Mouse (Mus musculus): Measurements from ENCODE around the gene Trrap. TPM values are rescaled to one million over a fixed set of nuclear protein-coding genes. Genes with fewer than 3 reads are reported as not detected.

The Trrap gene
- polyA plus RNA-seq, 1 experiment from 2014 or later: 45.9 TPM

DNA sequence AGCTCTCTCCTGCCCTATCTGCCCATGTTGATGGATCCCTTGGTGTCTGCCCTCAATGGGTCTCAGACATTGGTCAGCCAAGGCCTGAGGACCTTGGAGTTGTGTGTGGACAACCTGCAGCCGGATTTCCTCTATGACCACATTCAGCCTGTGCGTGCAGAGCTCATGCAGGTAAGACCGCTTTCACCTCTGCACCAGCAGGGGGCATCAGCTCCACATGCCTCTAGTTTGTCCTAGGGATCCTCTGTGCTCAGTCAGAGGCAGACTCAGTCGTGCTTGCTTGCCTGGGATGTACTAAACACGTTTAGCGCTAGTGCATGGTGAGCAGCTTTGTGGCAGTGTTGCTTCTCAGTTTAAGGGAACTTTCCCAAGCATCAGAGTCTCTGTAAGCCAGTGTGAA lies 27.2 kb downstream of the Trrap start:
- Histone ChIP-seq H3K4me3 (replicated peaks) (no peak overlapping the region), H3K9ac (no peak overlapping the region), H3K4me1 (replicated peaks) (no peaks in the 10 kb centered on the region), H3K9me3 (no peaks in the 10 kb centered on the region), H3K27ac (no peak overlapping the region), H3K36me3 (peaks cover 76% of the 10 kb centered on the region), H3K4me2 (replicated peaks) (no peak overlapping the region), H3K27me3 (replicated peaks) (no peaks in the 10 kb centered on the region)
- ATAC-seq: no peak
- WGBS: 72% methylated on average over 6 of the region's 6 CpGs

GRCm38 (mm10) chr5:144797116-144797515 lies 29.6 kb downstream of the Trrap start:
- no peak overlapping the region for H3K9ac ChIP-seq
- no peaks in the 10 kb centered on the region for H3K27me3 ChIP-seq (replicated peaks)
- ATAC-seq: no peak
- H3K27ac ChIP-seq: no peak overlapping the region
- WGBS: 91% methylated on average over 7 of the region's 7 CpGs
- H3K4me1 ChIP-seq (replicated peaks): no peaks in the 10 kb centered on the region
- peaks cover 72% of the 10 kb centered on the region for H3K36me3 ChIP-seq
- no peaks in the 10 kb centered on the region for H3K9me3 ChIP-seq
- H3K4me2 ChIP-seq (replicated peaks): no peak overlapping the region
- no peak overlapping the region for H3K4me3 ChIP-seq (replicated peaks)

DNA sequence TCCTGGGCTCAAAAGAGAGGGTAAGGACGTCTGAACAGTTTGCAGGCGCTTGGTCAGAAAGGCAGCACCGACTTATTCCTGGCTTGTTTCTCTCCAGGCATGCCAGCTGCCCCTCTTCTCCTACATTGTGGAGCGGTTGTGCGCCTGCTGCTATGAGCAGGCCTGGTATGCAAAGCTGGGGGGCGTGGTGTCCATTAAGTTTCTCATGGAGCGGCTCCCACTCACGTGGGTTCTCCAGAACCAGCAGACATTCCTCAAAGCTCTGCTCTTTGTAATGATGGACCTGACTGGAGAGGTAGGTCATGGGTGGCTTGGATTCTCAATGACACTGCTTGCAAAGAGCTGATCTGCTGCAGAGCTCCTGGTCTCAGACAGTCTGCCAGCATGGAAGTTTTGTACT lies 35.5 kb downstream of the Trrap start:
- WGBS: 87% methylated on average over 8 of the region's 8 CpGs
- no peak for ATAC-seq

GRCm38 (mm10) chr5:144804181-144804580 lies 36.6 kb downstream of the Trrap start:
- 89% methylated on average over 7 of the region's 7 CpGs for WGBS
- Histone ChIP-seq H3K4me2 (replicated peaks) (no peak overlapping the region), H3K9ac (no peak overlapping the region), H3K4me3 (replicated peaks) (no peak overlapping the region), H3K4me1 (replicated peaks) (no peaks in the 10 kb centered on the region), H3K9me3 (no peaks in the 10 kb centered on the region), H3K36me3 (peaks cover 68% of the 10 kb centered on the region), H3K27ac (no peak overlapping the region), H3K27me3 (replicated peaks) (no peaks in the 10 kb centered on the region)
- ATAC-seq: no peak

More for the DNA sequence above, 35.5 kb downstream of the Trrap start:
- Histone ChIP-seq H3K4me1 (replicated peaks) (no peaks in the 10 kb centered on the region), H3K36me3 (peaks cover 71% of the 10 kb centered on the region), H3K27me3 (replicated peaks) (no peaks in the 10 kb centered on the region), H3K4me2 (replicated peaks) (no peak overlapping the region), H3K9me3 (no peaks in the 10 kb centered on the region), H3K27ac (no peak overlapping the region), H3K4me3 (replicated peaks) (no peak overlapping the region), H3K9ac (no peak overlapping the region)

- Histone ChIP-seq H3K4me3 (replicated peaks) (no peak overlapping the region), H3K9ac (no peak overlapping the region), H3K4me2 (replicated peaks) (no peak overlapping the region), H3K4me1 (replicated peaks) (no peaks in the 10 kb centered on the region), H3K27me3 (replicated peaks) (no peaks in the 10 kb centered on the region), H3K9me3 (no peaks in the 10 kb centered on the region), H3K27ac (no peak overlapping the region), H3K36me3 (peaks cover 63% of the 10 kb centered on the region)
- no peak for ATAC-seq
- WGBS: 97% methylated on average over 10 of the region's 10 CpGs
These were observed 39.4 kb downstream of the Trrap start for GRCm38 (mm10) chr5:144806931-144807330.

- Histone ChIP-seq H3K27me3 (replicated peaks) (no peaks in the 10 kb centered on the region), H3K9me3 (no peaks in the 10 kb centered on the region), H3K4me3 (replicated peaks) (no peak overlapping the region), H3K4me2 (replicated peaks) (no peak overlapping the region), H3K27ac (no peak overlapping the region), H3K9ac (no peak overlapping the region), H3K36me3 (peaks cover 75% of the 10 kb centered on the region), H3K4me1 (replicated peaks) (no peaks in the 10 kb centered on the region)
- 93% methylated on average over 20 of the region's 20 CpGs for WGBS
- no peak for ATAC-seq
These were observed 61.0 kb downstream of the Trrap start for GRCm38 (mm10) chr5:144828365-144829102.

GRCm38 (mm10) chr5:144829631-144830030 lies 62.1 kb downstream of the Trrap start:
- Histone ChIP-seq H3K4me2 (replicated peaks) (no peak overlapping the region), H3K9ac (no peak overlapping the region), H3K9me3 (no peaks in the 10 kb centered on the region), H3K27ac (no peak overlapping the region), H3K4me1 (replicated peaks) (no peaks in the 10 kb centered on the region), H3K36me3 (peaks cover 72% of the 10 kb centered on the region), H3K4me3 (replicated peaks) (no peak overlapping the region), H3K27me3 (replicated peaks) (no peaks in the 10 kb centered on the region)
- 78% methylated on average over 4 of the region's 4 CpGs for WGBS
- ATAC-seq: no peak

GRCm38 (mm10) chr5:144831840-144832469 lies 64.4 kb downstream of the Trrap start:
- WGBS: 91% methylated on average over 9 of the region's 9 CpGs
- no peaks in the 10 kb centered on the region for H3K4me1 ChIP-seq (replicated peaks)
- H3K27ac ChIP-seq: no peak overlapping the region
- no peak overlapping the region for H3K4me2 ChIP-seq (replicated peaks)
- no peak overlapping the region for H3K4me3 ChIP-seq (replicated peaks)
- H3K36me3 ChIP-seq: peaks cover 73% of the 10 kb centered on the region
- ATAC-seq: no peak
- H3K27me3 ChIP-seq (replicated peaks): no peaks in the 10 kb centered on the region
- H3K9ac ChIP-seq: no peak overlapping the region
- H3K9me3 ChIP-seq: no peaks in the 10 kb centered on the region

DNA sequence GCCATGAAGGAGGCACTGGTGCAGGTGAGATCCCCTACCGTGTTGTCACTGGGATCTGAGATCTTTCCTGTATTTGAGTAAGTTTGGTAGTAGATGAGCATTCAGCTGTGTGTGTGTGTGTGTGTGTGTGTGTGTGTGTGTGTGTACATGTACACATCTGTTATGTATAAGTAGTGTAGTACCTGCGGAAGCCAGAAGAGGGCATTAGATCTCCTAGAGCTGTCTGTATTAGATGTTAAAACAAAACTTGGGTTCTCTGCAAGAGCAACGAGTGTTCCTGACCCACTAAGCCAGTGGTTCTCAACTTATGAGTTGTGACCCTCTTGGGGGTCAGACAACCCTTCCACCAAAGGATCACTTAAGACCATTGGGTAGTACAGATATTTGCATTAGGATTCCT lies 68.6 kb downstream of the Trrap start:
- H3K4me2 ChIP-seq (replicated peaks): no peak overlapping the region
- H3K9ac ChIP-seq: no peak overlapping the region
- H3K4me3 ChIP-seq (replicated peaks): no peak overlapping the region
- no peak for ATAC-seq
- H3K4me1 ChIP-seq (replicated peaks): no peaks in the 10 kb centered on the region
- no peaks in the 10 kb centered on the region for H3K27me3 ChIP-seq (replicated peaks)
- WGBS: 89% methylated on average over 3 of the region's 3 CpGs
- no peak overlapping the region for H3K27ac ChIP-seq
- H3K9me3 ChIP-seq: no peaks in the 10 kb centered on the region
- H3K36me3 ChIP-seq: peaks cover 61% of the 10 kb centered on the region

DNA sequence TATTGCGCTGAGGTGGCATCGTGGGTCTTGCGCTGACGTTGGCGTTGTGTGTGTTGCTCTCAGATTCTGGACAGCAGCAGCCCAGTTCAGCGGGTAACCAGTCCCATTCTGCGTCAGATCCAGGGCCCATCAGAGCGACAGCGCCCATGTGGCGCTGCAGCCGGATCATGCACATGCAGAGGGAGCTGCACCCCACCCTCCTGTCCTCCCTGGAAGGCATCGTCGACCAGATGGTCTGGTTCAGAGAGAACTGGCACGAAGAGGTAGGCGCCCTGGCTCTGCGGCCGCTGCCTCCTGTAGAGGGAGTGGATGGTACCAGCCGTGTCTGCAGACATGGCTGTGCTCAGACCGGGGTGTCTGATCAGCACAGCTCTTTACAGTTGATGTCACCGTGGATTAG lies 77.8 kb downstream of the Trrap start:
- Histone ChIP-seq H3K4me1 (replicated peaks) (no peaks in the 10 kb centered on the region), H3K9ac (no peak overlapping the region), H3K27ac (no peak overlapping the region), H3K27me3 (replicated peaks) (no peaks in the 10 kb centered on the region), H3K9me3 (no peaks in the 10 kb centered on the region), H3K4me2 (replicated peaks) (no peak overlapping the region), H3K4me3 (replicated peaks) (no peak overlapping the region), H3K36me3 (peaks cover 66% of the 10 kb centered on the region)
- ATAC-seq: no peak
- 95% methylated on average over 20 of the region's 20 CpGs for WGBS

DNA sequence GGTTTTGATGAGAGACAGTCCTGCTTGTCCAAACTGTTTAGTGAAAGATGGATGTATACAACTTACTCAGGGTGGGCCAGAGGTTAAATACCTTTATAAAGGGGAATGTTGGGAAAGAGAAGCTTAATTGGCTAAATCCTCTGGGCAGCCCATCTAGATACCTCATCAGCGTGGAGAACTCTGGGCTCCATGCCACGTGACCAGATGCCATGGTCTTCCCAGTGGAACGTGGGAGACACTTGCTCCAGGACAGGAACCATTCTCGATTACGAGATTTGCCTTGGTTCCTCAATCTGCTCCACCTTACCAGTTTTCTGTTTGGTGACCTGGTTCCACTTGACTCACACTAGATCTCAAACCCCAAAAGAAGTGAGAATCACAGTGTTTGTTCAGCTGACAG lies 81.2 kb downstream of the Trrap start:
- H3K36me3 ChIP-seq: peaks cover 63% of the 10 kb centered on the region

DNA sequence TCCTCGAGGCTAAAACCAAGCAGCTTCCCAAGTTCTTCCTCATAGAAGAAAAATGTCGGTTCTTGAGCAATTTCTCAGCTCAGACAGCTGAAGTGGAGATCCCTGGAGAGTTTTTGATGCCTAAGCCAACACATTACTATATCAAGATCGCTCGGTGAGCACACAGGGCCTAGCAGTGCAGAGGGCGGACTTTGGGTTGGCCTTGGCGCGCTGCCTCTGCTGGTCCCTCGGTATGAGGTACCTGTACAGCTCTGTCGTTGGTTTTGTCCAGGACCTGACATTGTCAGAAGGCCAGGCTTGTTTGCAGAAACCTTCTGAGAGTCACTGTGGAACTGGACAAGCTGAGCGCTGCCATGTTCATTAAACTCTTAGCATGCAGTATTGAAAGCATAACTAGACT lies 82.4 kb downstream of the Trrap start:
- Histone ChIP-seq H3K9me3 (no peaks in the 10 kb centered on the region), H3K4me3 (replicated peaks) (no peak overlapping the region), H3K36me3 (peaks cover 62% of the 10 kb centered on the region), H3K27ac (no peak overlapping the region), H3K27me3 (replicated peaks) (no peaks in the 10 kb centered on the region), H3K4me1 (replicated peaks) (no peaks in the 10 kb centered on the region), H3K9ac (no peak overlapping the region), H3K4me2 (replicated peaks) (no peak overlapping the region)
- no peak for ATAC-seq
- WGBS: 90% methylated on average over 10 of the region's 10 CpGs

More for the DNA sequence above, 81.2 kb downstream of the Trrap start:
- WGBS: 68% methylated on average over 5 of the region's 5 CpGs
- Histone ChIP-seq H3K9ac (no peak overlapping the region), H3K4me2 (replicated peaks) (no peak overlapping the region), H3K4me1 (replicated peaks) (no peaks in the 10 kb centered on the region), H3K9me3 (no peaks in the 10 kb centered on the region), H3K4me3 (replicated peaks) (no peak overlapping the region), H3K27ac (no peak overlapping the region), H3K27me3 (replicated peaks) (no peaks in the 10 kb centered on the region)
- no peak for ATAC-seq

DNA sequence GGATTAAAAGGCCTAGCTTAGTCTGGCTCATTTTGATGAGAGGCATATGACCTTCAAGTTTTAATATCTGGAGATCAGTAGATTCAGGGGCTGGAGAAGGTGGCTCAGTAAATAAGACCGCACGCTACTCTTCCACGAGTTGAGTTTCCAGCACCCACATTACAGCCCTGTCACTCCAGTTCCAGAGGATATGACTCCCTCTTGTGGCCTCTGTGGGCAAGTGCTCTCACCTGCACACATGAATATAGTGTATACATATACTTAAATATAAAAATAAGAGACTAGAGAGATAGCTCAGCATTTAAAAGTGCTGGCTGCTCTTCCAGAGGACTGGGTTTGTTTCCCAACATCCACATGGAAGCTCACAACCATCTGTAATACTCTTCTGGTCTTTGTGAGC lies 84.3 kb downstream of the Trrap start:
- H3K27me3 ChIP-seq (replicated peaks): no peaks in the 10 kb centered on the region
- WGBS: 92% methylated on average over 3 of the region's 3 CpGs
- H3K27ac ChIP-seq: no peak overlapping the region
- H3K4me3 ChIP-seq (replicated peaks): no peak overlapping the region
- no peaks in the 10 kb centered on the region for H3K4me1 ChIP-seq (replicated peaks)
- ATAC-seq: no peak
- H3K9me3 ChIP-seq: no peaks in the 10 kb centered on the region
- peaks cover 50% of the 10 kb centered on the region for H3K36me3 ChIP-seq
- no peak overlapping the region for H3K4me2 ChIP-seq (replicated peaks)
- H3K9ac ChIP-seq: no peak overlapping the region
